Mouse (Mus musculus): ENCODE data around the gene Cyth4. TPM values are rescaled to one million over a fixed set of nuclear protein-coding genes. Genes with fewer than 3 reads are reported as not detected.

Gene Cyth4
- polyA plus RNA-seq, 1 experiment from 2014 or later = 5.4 TPM

DNA sequence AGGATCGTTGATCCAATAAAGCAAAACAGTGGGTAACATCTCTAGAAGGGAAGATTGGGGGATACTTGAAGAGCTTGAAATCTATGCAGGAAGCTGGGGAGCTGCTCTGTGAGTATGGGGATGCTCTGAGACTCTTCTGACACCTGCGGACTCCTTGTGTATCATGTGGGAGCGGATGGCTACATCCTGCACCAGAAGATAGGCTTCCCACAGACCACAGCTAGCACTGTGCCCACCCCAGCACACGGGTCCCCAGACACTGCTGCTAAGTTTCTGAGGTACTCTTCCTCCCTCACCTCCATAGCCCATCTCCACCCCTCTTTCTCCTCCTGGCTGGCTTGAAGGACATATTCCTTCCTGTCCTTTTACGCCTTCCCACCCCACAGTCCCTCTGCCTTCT, 26.7 kb upstream of the Cyth4 start:
- Histone ChIP-seq H3K4me2 (ENCODE audit: low read length) (no peak overlapping the region), H3K27ac (no peak overlapping the region), H3K27me3 (ENCODE audit: insufficient read depth, low read length) (no peaks in the 10 kb centered on the region), H3K4me1 (replicated peaks; ENCODE audit: insufficient read depth, low read length) (no peaks in the 10 kb centered on the region), H3K9me3 (replicated peaks; ENCODE audit: low read length) (no peaks in the 10 kb centered on the region), H3K36me3 (ENCODE audit: insufficient read depth, low read length) (no peaks in the 10 kb centered on the region), H3K9ac (ENCODE audit: low read depth, low read length) (no peak overlapping the region), H3K4me3 (replicated peaks; ENCODE audit: low read depth, low read length) (no peak overlapping the region)
- 91% methylated on average over 5 of the region's 5 CpGs for WGBS
- ATAC-seq (replicated peaks; ENCODE audit: low FRiP score, low read depth) (no peak), DNase-seq (ENCODE audit: low spot score) (no peak)
- no peak for TF ChIP-seq CTCF (IDR thresholded peaks at IDR 0.05; ENCODE audit: low read depth)

DNA sequence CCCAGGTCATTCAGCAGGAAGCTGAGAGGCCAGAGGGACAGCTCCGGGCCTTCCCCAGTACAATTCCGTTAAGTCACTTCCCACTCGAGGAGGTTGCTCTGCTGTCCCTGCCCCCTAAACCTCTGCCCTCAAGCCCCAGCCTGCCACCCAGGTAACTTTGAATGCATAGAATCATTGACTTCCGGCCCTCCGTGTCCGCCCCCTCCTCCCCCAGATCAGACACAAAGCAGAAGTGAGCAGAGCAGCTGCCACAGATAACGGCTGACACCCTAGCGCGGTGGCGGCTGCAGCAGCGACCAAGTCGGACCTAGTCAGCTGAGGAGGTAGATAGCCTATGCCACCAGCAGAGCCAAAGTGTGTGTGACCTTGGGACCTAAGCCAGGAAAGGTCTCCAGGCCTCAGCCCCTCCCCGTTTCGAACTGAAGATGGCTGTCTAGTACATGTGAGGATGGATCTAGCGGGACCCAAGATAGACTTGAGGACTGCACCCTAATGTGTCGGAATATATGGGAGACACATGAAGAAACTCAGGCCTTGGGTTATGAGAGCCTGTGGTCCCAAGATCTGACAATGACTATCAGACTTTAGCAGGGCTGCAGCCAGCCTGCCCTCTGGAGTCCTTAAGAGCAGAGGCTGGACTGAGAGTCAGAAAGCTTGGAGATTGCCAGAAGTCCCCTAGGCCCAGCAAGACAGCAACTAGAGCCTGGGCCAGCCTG, 25.1 kb upstream of the Cyth4 start:
- Histone ChIP-seq H3K4me3 (replicated peaks; ENCODE audit: low read depth, low read length) (no peak overlapping the region), H3K4me2 (ENCODE audit: low read length) (no peak overlapping the region), H3K27ac (no peak overlapping the region), H3K9me3 (replicated peaks; ENCODE audit: low read length) (no peaks in the 10 kb centered on the region), H3K27me3 (ENCODE audit: insufficient read depth, low read length) (no peaks in the 10 kb centered on the region), H3K36me3 (ENCODE audit: insufficient read depth, low read length) (no peaks in the 10 kb centered on the region), H3K4me1 (replicated peaks; ENCODE audit: insufficient read depth, low read length) (no peaks in the 10 kb centered on the region), H3K9ac (ENCODE audit: low read depth, low read length) (no peak overlapping the region)
- DNase-seq (ENCODE audit: low spot score) (no peak), ATAC-seq (replicated peaks; ENCODE audit: low FRiP score, low read depth) (no peak)
- TF ChIP-seq CTCF (IDR thresholded peaks at IDR 0.05; ENCODE audit: low read depth) = no peak
- WGBS = 43% methylated on average over 16 of the region's 16 CpGs

DNA sequence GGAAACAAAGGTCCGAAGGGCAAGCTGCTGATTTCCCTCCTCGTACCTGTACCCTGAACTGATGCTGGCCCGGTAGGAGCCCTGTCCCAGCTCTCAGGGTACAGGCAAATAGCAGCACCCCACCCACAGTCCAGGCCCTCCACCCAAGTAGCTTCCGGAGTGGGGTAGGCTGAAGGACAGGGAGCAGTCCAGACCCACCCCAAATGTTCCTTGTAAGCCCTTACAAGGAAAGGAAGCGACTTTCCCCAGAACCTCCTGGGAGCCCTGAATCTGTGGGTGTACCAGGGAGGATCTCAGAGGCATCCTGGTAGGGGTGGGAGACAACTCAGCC, 24.6 kb upstream of the Cyth4 start:
- Histone ChIP-seq H3K4me2 (ENCODE audit: low read length) (no peak overlapping the region), H3K4me3 (replicated peaks; ENCODE audit: low read depth, low read length) (no peak overlapping the region), H3K4me1 (replicated peaks; ENCODE audit: insufficient read depth, low read length) (no peaks in the 10 kb centered on the region), H3K27me3 (ENCODE audit: insufficient read depth, low read length) (no peaks in the 10 kb centered on the region), H3K27ac (no peak overlapping the region), H3K9ac (ENCODE audit: low read depth, low read length) (no peak overlapping the region), H3K9me3 (replicated peaks; ENCODE audit: low read length) (no peaks in the 10 kb centered on the region), H3K36me3 (ENCODE audit: insufficient read depth, low read length) (no peaks in the 10 kb centered on the region)
- DNase-seq (ENCODE audit: low spot score) (no peak), ATAC-seq (replicated peaks; ENCODE audit: low FRiP score, low read depth) (no peak)
- 89% methylated on average over 5 of the region's 5 CpGs for WGBS
- TF ChIP-seq CTCF (IDR thresholded peaks at IDR 0.05; ENCODE audit: low read depth) = no peak

DNA sequence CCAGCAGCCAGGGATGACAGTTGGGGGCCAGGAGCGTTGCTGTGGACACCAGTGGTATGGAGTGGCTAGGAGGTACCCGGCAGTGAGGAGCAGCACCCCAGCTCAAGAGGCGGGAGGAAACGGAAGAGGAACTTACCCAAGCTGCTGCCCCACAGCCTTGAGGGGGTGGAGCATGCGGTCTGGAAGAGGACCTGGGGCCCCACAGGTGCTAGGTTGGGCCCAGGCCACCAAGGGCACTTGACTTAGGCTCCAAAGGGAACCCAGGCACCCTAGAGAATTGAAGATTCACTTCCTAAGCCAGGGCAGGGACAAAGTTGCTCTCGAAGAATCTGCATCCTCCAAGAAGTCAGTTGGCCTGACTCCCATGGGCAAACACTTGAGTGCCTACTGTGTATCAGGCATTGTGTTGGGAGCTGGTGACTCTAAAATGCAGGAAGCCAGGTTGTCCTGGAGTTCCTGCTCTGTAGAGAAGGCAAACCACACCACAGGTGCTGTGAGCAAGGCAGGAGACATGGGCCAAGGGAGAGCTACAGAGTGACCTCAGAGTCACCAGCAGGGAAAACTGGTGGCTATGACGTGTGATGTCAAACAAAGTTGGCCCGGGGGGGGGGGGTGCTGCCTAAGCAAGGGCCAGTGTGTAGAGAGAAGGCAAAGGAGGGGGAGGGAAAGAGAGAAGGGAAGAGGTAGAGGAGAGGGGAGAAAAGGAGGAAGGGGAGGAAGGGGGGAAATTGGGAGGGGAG, 24.0 kb upstream of the Cyth4 start, which contains the start of gene Rac2:
TSS of gene Rac2 (minus strand) at position 126 of the 740 bp plus-strand sequence.
- Histone ChIP-seq H3K27me3 (ENCODE audit: insufficient read depth, low read length) (no peaks in the 10 kb centered on the region), H3K9me3 (replicated peaks; ENCODE audit: low read length) (no peaks in the 10 kb centered on the region), H3K4me3 (replicated peaks; ENCODE audit: low read depth, low read length) (no peak within 1 kb of the TSS), H3K4me2 (ENCODE audit: low read length) (no peak within 1 kb of the TSS), H3K4me1 (replicated peaks; ENCODE audit: insufficient read depth, low read length) (no peaks in the 10 kb centered on the region), H3K9ac (ENCODE audit: low read depth, low read length) (no peak within 1 kb of the TSS), H3K27ac (no peak within 1 kb of the TSS), H3K36me3 (ENCODE audit: insufficient read depth, low read length) (no peaks in the 10 kb centered on the region)
- ATAC-seq (replicated peaks; ENCODE audit: low FRiP score, low read depth) (no peak), DNase-seq (ENCODE audit: low spot score) (no peak)
- TF ChIP-seq CTCF (IDR thresholded peaks at IDR 0.05; ENCODE audit: low read depth) = no peak
- WGBS = 81% methylated on average over 8 of the region's 8 CpGs

DNA sequence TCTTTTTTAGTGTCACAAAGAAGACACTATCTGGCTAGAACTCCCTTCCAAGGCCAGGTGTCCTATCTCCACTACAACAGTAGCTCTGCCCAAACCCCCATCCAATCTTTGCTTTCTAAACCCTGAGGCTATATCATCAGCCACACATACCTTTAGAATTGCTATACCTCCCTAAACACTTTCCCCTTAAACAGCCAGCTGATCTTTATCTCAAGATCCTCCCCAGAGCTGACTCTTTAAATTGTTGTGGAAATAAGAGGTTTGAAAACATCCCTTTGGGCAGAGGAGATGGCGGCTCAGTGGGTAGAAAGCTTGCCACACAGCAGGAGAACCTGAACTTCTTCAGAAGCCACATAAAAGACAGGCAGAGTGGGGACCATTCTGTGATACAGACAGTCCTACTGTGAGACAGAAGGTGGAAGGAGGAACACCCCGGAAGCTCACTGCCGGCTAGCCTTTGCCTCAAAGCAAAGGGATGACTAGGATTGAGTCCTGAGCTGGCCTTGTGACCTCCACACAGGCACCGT, 20.5 kb upstream of the Cyth4 start:
- no peaks in the 10 kb centered on the region for H3K27me3 ChIP-seq (ENCODE audit: insufficient read depth, low read length)
- TF ChIP-seq CTCF (IDR thresholded peaks at IDR 0.05; ENCODE audit: low read depth) = no peak
- no peak for DNase-seq (ENCODE audit: low spot score)
- H3K9me3 ChIP-seq (replicated peaks; ENCODE audit: low read length) = no peaks in the 10 kb centered on the region
- WGBS = 58% methylated on average over 4 of the region's 4 CpGs
- peaks cover 3% of the 10 kb centered on the region; the same call in 1 of the 2 replicates for H3K4me1 ChIP-seq (replicated peaks; ENCODE audit: insufficient read depth, low read length)
- H3K4me3 ChIP-seq (replicated peaks; ENCODE audit: low read depth, low read length) = no peak overlapping the region
- no peak for ATAC-seq (replicated peaks; ENCODE audit: low FRiP score, low read depth)
- no peaks in the 10 kb centered on the region for H3K36me3 ChIP-seq (ENCODE audit: insufficient read depth, low read length)
- H3K27ac ChIP-seq = no peak overlapping the region
- H3K4me2 ChIP-seq (ENCODE audit: low read length) = no peak overlapping the region
- no peak overlapping the region for H3K9ac ChIP-seq (ENCODE audit: low read depth, low read length)

DNA sequence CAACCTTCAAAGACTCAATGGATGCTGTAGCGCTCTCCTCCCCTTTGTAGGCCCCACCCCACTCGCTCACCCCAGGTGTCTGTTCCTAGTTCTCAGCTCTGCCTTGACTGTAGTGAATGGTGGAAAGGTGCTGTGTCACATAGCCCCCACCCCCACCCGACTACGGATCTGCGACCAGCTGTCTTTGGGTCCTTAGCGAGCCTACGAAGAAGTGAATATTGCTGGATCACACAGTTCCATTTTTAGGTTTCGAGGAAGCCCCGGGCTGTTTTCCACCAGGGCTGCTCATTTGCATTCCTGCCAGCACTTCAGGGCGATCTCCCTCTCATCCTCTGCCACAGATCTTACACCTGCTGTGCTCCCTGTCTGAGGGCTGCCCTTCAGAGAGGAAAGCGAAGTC, 13.5 kb upstream of the Cyth4 start:
- Histone ChIP-seq H3K4me3 (replicated peaks; ENCODE audit: low read depth, low read length) (no peak overlapping the region), H3K36me3 (ENCODE audit: insufficient read depth, low read length) (no peaks in the 10 kb centered on the region), H3K27ac (no peak overlapping the region), H3K27me3 (ENCODE audit: insufficient read depth, low read length) (no peaks in the 10 kb centered on the region), H3K4me2 (ENCODE audit: low read length) (no peak overlapping the region), H3K9me3 (replicated peaks; ENCODE audit: low read length) (no peaks in the 10 kb centered on the region), H3K9ac (ENCODE audit: low read depth, low read length) (no peak overlapping the region), H3K4me1 (replicated peaks; ENCODE audit: insufficient read depth, low read length) (peaks cover 3% of the 10 kb centered on the region; the same call in 1 of the 2 replicates)
- ATAC-seq (replicated peaks; ENCODE audit: low FRiP score, low read depth) (no peak), DNase-seq (ENCODE audit: low spot score) (no peak)
- TF ChIP-seq CTCF (IDR thresholded peaks at IDR 0.05; ENCODE audit: low read depth) = no peak
- 28% methylated on average over 11 of the region's 11 CpGs for WGBS
